Mouse (Mus musculus): ENCODE data around the gene Pld5.

Gene Pld5

GRCm38 (mm10) chr1:176274667-176275610 lies at the start of gene Pld5:
Pld5 (minus strand) TSS chr1:176275312.
- no peak for DNase-seq (ENCODE audit: low read depth, low spot score)

- no peak for DNase-seq (ENCODE audit: low read depth, low spot score)
These were observed 40.0 kb upstream of the Pld5 start for GRCm38 (mm10) chr1:176315063-176315462.

- DNase-seq (ENCODE audit: low read depth, low spot score) = no peak
These were observed 35.1 kb upstream of the Pld5 start for GRCm38 (mm10) chr1:176310174-176310573.

- no peak for DNase-seq (ENCODE audit: low read depth, low spot score)
These were observed 14.3 kb upstream of the Pld5 start for GRCm38 (mm10) chr1:176289396-176289795.

GRCm38 (mm10) chr1:176275611-176275980 lies 484 bp upstream of the Pld5 start:
- DNase-seq (ENCODE audit: low read depth, low spot score) = no peak

- no peak for DNase-seq (ENCODE audit: low read depth, low spot score)
These were observed 26.4 kb downstream of the Pld5 start for GRCm38 (mm10) chr1:176248717-176249030.

GRCm38 (mm10) chr1:176247885-176248716 lies 27.0 kb downstream of the Pld5 start:
- DNase-seq (ENCODE audit: low read depth, low spot score) = no peak

- no peak for DNase-seq (ENCODE audit: low read depth, low spot score)
These were observed 35.9 kb downstream of the Pld5 start for GRCm38 (mm10) chr1:176239199-176239598.

- DNase-seq (ENCODE audit: low read depth, low spot score) = no peak
These were observed 51.3 kb downstream of the Pld5 start for GRCm38 (mm10) chr1:176223794-176224193.

- no peak for DNase-seq (ENCODE audit: low read depth, low spot score)
These were observed 51.9 kb downstream of the Pld5 start for GRCm38 (mm10) chr1:176223196-176223595.

GRCm38 (mm10) chr1:176218217-176218616 lies 56.9 kb downstream of the Pld5 start:
- no peak for DNase-seq (ENCODE audit: low read depth, low spot score)

GRCm38 (mm10) chr1:176213645-176214221 lies 61.4 kb downstream of the Pld5 start:
- DNase-seq (ENCODE audit: low read depth, low spot score) = no peak

GRCm38 (mm10) chr1:176212922-176213644 lies 62.0 kb downstream of the Pld5 start:
- no peak for DNase-seq (ENCODE audit: low read depth, low spot score)

GRCm38 (mm10) chr1:176210803-176211202 lies 64.3 kb downstream of the Pld5 start:
- no peak for DNase-seq (ENCODE audit: low read depth, low spot score)

GRCm38 (mm10) chr1:176208014-176208413 lies 67.1 kb downstream of the Pld5 start:
- no peak for DNase-seq (ENCODE audit: low read depth, low spot score)

GRCm38 (mm10) chr1:176202360-176202759 lies 72.8 kb downstream of the Pld5 start:
- DNase-seq (ENCODE audit: low read depth, low spot score) = no peak

- DNase-seq (ENCODE audit: low read depth, low spot score) = no peak
These were observed 77.9 kb downstream of the Pld5 start for GRCm38 (mm10) chr1:176197036-176197766.

- no peak for DNase-seq (ENCODE audit: low read depth, low spot score)
These were observed 78.8 kb downstream of the Pld5 start for GRCm38 (mm10) chr1:176196341-176196740.

- DNase-seq (ENCODE audit: low read depth, low spot score) = no peak
These were observed 80.4 kb downstream of the Pld5 start for GRCm38 (mm10) chr1:176194727-176195126.

GRCm38 (mm10) chr1:176183991-176184390 lies 91.1 kb downstream of the Pld5 start:
- DNase-seq (ENCODE audit: low read depth, low spot score) = no peak

- no peak for DNase-seq (ENCODE audit: low read depth, low spot score)
These were observed 100.1 kb downstream of the Pld5 start for GRCm38 (mm10) chr1:176174971-176175370.
